Mouse (Mus musculus): ENCODE measurements at regions not wholly inside any gene's neighbourhood (a gene's known extent, or its start where the extent isn't known, plus 50 kb on each side); places are given as distances from the start of the nearest gene placed in this dataset.
"Not testable (repeated sequence)": the region's sequence is repeated elsewhere in the genome, so short reads cannot be mapped to it uniquely, and the experiment has no call there.

DNA sequence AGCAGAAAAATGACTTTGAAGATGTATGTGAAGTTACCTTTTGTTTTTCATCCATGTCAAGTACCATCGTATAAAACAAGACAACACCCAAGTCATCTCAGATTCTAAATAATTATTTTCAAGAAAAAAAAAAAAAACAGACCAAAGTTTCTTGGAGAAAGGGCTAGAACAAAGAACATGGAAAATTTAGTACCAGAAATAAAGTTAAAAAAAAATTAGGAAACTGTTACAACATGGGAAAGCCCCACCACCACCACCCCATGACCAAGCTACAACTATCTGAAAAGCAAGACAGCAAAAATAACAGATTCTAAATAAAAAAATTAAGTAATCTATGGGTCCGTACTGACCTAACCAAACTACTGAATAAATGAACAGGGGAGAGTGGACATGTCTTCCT, 235.3 kb upstream of the Smim15 start:
- ATAC-seq (replicated peaks; ENCODE audit: insufficient number of reproducible peaks, low FRiP score, low TSS enrichment, poor library complexity, severe bottlenecking): no peak

DNA sequence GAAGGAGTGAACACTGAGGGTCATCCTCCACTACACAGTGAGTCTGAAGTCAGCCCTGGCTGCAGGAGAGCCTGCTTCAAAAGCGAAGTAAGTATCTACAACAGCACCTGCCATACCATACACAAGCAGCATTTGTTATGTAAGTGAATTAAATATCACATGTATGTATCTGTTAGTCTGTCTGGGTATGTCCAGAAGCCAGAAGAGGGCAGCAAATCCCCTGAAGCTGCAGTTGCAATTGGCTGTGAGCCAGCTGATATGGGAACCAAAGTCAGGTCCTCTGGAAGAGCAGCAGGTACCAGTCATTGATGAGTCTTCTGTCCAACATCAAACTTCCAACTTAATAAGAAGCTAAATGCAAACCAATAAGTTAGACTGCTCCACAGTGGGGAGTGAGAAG, 239.8 kb upstream of the Smim15 start:
- no peak for ATAC-seq (replicated peaks; ENCODE audit: insufficient number of reproducible peaks, low FRiP score, low TSS enrichment, poor library complexity, severe bottlenecking)

GRCm38 (mm10) chr13:107799199-107799945, 244.9 kb upstream of the Smim15 start:
- no peak for ATAC-seq (replicated peaks; ENCODE audit: insufficient number of reproducible peaks, low FRiP score, low TSS enrichment, poor library complexity, severe bottlenecking)

GRCm38 (mm10) chr13:107798144-107798543, 246.1 kb upstream of the Smim15 start:
- ATAC-seq (replicated peaks; ENCODE audit: insufficient number of reproducible peaks, low FRiP score, low TSS enrichment, poor library complexity, severe bottlenecking): no peak

DNA sequence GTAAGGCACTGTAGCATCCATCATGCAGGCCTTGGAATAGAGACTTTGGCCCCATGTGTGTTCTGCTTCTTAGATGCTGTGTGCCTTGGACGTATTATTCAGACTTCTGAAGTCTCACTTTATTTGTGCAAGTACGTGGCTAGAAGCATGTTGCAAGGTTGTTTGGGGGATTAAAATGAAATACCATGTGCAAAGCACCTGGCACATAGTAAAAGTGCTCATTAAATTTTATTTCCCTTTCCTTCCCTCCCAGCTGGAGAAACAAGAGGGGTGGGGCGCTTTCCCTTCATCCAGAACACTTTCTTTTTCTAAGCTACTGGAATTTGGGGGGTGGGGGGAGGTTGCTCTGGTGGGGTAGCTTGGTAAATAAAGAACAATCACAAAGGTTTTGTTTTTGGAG, 248.7 kb upstream of the Smim15 start:
- ATAC-seq (replicated peaks; ENCODE audit: insufficient number of reproducible peaks, low FRiP score, low TSS enrichment, poor library complexity, severe bottlenecking): no peak

DNA sequence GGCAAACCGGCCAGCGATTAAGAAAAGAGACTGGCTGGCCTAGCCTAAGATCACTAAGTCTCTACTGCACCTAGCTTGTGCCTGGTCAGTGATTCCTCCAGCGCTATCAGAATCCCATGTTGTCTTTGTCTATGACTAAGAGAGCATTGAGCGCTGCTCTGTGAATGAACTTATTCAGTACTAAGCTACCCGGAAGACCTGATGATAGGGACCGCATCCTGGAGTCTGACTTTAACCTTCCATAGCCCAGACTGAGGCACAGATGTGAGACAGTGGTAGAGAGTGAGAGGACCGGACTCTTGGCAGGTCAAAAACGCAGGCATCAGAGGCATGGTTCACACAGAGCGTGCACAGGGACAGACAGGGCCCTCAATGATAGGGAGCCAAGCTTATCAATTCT, 252.5 kb upstream of the Smim15 start:
- peak; percentile 9; the same call in 1 of the 2 replicates for ATAC-seq (replicated peaks; ENCODE audit: insufficient number of reproducible peaks, low FRiP score, low TSS enrichment, poor library complexity, severe bottlenecking)

- ATAC-seq (replicated peaks; ENCODE audit: insufficient number of reproducible peaks, low FRiP score, low TSS enrichment, poor library complexity, severe bottlenecking): no peak
Observed at GRCm38 (mm10) chr13:107784971-107785370, 259.3 kb upstream of the Smim15 start.

- no peak for ATAC-seq (replicated peaks; ENCODE audit: insufficient number of reproducible peaks, low FRiP score, low TSS enrichment, poor library complexity, severe bottlenecking)
Observed at GRCm38 (mm10) chr13:107781741-107782140, 262.5 kb upstream of the Smim15 start.

- ATAC-seq (replicated peaks; ENCODE audit: insufficient number of reproducible peaks, low FRiP score, low TSS enrichment, poor library complexity, severe bottlenecking): no peak
Observed at GRCm38 (mm10) chr13:107781221-107781620, 263.0 kb upstream of the Smim15 start.

GRCm38 (mm10) chr13:107779591-107779990, 264.7 kb upstream of the Smim15 start:
- no peak for ATAC-seq (replicated peaks; ENCODE audit: insufficient number of reproducible peaks, low FRiP score, low TSS enrichment, poor library complexity, severe bottlenecking)

DNA sequence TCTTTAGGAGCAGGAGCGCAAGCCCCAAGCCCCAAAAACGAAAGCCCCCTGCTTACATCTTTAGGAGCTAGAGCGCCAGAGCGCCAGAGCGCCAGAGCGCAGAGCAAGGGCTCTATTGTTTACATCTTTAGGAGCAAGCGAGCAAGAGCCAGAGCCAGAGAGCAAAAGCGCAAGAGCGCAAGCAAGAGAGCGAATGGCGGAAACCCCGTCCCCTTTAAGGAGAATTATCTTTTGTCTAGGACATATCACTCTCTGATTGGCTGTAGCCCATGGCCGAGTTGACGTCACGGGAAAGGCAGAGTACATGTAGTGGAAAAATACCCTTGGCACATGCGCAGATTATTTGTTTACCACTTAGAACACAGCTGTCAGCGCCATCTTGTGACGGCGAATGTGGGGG, 269.7 kb upstream of the Smim15 start:
- not testable (repeated sequence) for ATAC-seq (replicated peaks; ENCODE audit: insufficient number of reproducible peaks, low FRiP score, low TSS enrichment, poor library complexity, severe bottlenecking)

- no peak for ATAC-seq (replicated peaks; ENCODE audit: insufficient number of reproducible peaks, low FRiP score, low TSS enrichment, poor library complexity, severe bottlenecking)
Observed at GRCm38 (mm10) chr13:107767262-107767624, 277.0 kb upstream of the Smim15 start.

DNA sequence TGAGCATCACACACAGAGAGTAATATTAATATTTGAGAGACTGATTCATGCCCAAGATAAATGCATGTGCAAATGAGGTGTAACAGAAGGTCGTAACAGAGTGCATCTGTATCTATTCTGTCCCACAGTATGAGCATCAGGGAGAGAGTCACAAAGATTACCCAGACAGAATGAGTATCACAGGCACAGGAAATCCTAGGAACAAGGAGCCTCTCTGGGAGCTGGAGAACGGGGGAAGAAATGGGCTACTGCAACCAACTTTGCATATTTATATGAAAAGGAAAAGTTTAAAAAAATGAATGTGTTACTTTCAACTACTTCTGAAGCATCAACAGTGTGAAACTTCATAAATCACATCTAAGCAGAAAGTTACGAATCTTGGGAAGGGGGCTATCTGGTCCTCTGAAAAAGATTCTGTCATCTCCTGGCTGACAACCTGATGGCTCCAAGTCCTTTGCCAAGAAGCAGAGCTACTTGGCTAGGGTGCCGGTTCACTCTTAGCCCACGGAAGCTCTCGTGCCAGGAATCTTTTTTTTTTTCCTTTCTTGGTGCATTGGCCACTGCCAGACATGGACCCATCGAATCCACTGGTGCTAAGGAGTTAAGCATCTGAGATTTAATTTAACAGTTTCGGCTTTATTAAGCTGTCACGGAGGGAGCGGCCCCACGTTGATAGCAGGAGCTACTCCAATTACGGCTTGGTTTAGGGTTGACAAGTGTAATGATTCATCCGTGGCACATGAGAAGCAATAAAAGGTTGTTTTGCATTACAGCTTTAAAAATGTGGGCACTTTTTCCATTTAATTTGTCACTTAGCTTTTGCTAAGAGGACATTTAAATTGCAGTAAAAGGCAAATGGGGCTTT, 277.6 kb upstream of the Smim15 start:
- no peak for ATAC-seq (replicated peaks; ENCODE audit: insufficient number of reproducible peaks, low FRiP score, low TSS enrichment, poor library complexity, severe bottlenecking)

- no peak for ATAC-seq (replicated peaks; ENCODE audit: insufficient number of reproducible peaks, low FRiP score, low TSS enrichment, poor library complexity, severe bottlenecking)
Observed at GRCm38 (mm10) chr13:107763911-107764310, 280.3 kb upstream of the Smim15 start.

DNA sequence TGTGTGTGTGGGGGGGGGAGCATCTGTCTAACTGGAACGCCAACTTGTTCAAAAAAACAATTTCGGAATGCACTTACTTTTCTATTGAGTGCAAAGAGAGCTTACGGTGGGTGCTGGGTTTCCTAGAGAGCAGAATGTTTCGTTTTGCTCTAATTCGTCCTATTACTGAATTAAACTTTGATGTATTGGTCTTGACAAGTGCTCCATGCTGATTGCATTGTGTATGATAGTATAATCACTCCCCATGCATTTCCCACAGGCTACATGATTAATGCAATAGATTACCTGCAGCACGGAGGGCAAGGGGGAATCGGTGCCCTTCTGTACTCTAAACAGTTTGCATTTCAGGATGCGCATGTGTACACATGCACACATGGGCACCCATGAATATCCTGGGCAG, 283.7 kb upstream of the Smim15 start:
- 0 out of 2 replicates have a peak, but pooled peaks have one; percentile 27 for ATAC-seq (replicated peaks; ENCODE audit: insufficient number of reproducible peaks, low FRiP score, low TSS enrichment, poor library complexity, severe bottlenecking)

- ATAC-seq (replicated peaks; ENCODE audit: insufficient number of reproducible peaks, low FRiP score, low TSS enrichment, poor library complexity, severe bottlenecking): no peak
Observed at GRCm38 (mm10) chr13:107758327-107759095, 285.7 kb upstream of the Smim15 start.

DNA sequence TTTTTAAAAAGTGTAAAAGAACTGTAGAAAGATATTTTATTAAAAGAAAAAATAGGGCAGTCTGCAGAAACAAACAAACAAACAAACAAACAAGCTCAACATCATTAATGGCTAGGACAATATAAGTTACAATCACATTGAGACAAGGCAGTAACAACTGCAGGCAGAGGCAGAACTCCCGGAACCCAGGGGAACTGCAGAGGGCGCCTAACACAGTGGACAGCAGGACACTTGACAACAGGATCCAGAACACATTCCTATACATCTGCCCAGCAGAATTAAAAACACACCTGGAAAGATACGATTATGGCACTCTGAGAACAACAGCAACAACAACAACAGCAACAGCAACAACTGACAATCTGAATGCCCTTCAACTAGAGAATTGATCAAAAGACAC, 291.5 kb upstream of the Smim15 start:
- ATAC-seq (replicated peaks; ENCODE audit: insufficient number of reproducible peaks, low FRiP score, low TSS enrichment, poor library complexity, severe bottlenecking): no peak

DNA sequence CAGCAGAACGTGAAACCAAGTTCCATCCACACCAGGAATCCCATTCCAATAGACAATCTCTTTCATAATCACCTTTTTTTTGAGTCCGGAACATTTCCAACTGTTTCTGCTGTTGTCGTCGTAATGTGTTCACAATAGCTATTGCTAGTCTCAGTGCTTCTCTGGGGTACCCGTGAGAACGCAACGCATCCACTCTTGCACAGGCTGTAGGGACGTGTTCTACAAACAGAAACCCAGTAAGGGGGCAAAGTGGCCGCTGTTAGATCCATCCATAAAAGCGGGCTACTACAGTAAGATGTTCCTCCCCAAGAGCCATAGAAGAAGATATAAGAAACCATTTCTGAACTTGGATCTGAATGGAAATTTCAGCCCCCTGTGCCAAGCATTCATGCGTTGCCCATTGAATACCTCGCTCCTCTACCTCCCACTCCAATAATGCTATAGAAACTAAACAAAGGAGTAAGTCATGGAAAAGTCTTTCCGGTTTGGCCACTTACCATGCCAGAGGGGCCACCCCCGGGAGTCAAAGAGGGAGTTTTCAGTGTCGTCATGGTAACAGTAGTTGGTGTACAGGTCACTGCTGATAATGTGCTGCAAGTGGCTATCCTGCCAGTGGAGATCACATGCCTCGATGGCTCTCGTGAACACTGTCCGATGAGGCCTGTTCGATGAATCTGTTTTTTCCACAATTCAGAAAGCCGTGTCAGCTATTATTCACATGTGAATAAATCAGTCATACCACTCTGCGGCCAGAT, 300.6 kb upstream of the Smim15 start:
- no peak for ATAC-seq (replicated peaks; ENCODE audit: insufficient number of reproducible peaks, low FRiP score, low TSS enrichment, poor library complexity, severe bottlenecking)

- no peak for ATAC-seq (replicated peaks; ENCODE audit: insufficient number of reproducible peaks, low FRiP score, low TSS enrichment, poor library complexity, severe bottlenecking)
Observed at GRCm38 (mm10) chr13:107736581-107736980, 307.7 kb upstream of the Smim15 start.

Data from monocyte, adult 5-6 weeks (primary cell).